Mouse (Mus musculus) 3134 (cell line): ENCODE measurements around the gene Dgkg.

Source experiments
- DNase-seq: peaks from one replicate; pipeline ENCODE4 v3.0.0-alpha.2; 2011; ENCODE audit warnings: low spot score; ENCODE audit not compliant: insufficient read length; ENCODE audit errors: extremely low read depth

Dgkg gene

DNA sequence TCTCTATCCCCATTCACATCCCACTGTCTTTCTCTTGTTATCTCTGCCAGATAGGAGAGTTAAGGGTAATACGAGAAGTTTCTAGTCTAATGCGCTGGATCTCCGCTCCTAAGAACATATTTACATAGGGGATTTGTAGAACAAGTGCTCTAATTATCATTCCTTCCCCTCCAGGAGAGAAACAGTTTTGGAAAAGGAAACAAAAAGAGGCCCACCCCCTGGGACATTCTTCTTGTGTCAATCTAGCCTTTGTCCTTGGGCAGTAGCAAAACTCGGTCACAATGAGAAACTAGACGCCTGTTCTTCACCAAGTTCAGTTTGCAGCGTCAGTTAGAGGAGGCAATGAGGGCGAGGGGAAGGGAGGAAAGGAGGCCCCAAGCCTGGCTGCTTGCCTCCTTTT is 214.8 kb downstream of the Dgkg start:
- no peak for DNase-seq

- no peak for DNase-seq
Observed at GRCm38 (mm10) chr16:22441317-22441716, 215.7 kb downstream of the Dgkg start.

DNA sequence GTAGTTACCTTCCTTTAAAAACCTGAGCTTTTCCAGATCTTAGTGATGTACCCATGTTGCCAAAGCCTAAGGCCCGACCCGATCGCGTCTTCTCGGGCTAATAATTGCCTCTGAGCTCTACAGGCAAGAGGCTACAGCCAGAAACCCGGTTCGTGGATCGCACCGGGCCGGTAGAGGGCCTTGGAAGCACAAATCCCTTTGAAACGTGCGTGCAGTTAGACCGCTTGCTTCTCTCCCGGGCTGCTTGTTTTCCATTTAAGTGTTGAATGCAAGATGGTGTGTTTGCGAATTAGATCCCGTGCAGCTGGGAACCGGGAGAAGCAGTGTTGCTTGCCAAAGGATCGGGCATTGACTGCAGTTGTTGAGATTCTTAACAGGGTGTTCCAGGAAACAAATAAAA is 216.8 kb downstream of the Dgkg start:
- no peak for DNase-seq

DNA sequence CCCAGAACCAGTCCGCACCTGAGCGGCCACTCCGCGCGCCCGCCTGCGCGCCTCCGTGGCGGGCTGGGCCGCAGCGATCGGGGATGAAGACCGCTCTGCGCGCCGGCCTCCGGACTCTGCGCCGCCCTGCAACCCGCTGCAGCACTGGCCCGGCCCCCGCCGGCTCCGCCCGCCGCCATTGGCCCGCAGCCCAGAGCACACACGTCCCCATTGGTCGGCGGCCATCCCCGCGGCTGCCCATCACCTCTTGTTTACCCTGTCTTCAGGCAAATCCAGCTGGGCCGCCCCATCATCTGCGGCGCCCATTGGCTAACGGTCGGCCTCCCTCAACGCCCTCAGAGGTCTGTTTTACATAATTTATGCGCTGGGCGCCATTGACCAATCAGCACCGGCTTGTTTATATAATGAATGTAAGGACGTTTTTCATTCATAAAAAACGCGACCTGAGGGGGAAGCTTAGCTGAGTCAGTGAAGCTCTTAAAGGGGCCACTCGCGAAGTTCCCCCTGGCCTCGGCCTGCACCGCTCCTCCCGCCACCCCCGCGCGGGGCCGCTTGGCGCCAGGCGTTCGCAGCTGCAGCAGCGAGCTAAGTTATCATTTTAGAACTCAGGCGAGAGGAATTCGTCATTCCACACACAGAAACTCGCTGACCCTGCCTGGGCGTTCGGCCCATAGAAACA is 217.4 kb downstream of the Dgkg start, which contains the start of gene Etv5:
Gene Etv5 (minus strand): TSS at position 221 of the 679 bp plus-strand sequence.
- DNase-seq, result peak; percentile 100

GRCm38 (mm10) chr16:22438441-22439373 is 218.3 kb downstream of the Dgkg start:
- peak; percentile 84 for DNase-seq

DNA sequence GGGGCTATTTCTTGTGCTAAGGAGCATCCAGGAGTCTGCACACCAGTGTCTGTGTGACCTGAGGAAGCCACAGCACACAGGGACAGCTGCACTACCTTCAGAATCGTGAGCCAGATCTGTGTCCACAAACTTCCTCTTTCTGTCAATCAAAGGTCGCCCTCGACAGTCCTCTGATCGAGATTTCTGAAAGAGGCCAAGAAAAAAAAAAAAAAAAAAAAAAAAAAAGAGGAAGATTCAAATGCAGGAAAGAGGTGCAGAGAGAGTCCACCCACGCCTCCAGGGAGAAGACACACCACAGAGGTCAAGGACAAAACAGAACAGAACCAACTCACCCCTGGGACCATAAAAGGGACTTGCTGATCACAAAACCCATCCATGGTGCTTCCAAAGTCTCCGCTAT is 220.9 kb downstream of the Dgkg start:
- no peak for DNase-seq

GRCm38 (mm10) chr16:22434530-22434929 is 222.5 kb downstream of the Dgkg start:
- DNase-seq, result no peak

DNA sequence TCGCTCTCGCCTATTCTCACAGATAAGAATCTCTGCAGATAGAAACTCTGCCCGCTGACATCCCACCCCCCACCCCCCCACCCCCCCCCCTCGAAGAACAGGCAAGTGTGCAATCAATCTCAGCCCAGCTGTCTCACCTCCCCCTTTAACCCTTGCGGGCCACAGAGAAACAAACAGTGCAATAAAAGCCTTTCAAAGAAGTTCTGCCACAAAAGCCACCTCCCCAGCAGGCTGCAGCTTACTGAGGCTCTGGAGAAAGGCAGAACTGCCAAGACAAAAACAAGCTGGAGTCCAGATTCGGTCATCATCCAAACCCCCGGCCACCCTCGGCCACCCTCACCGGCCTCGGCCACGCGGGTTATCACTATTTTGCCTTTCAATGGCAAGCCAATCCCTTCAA is 223.1 kb downstream of the Dgkg start:
- no peak for DNase-seq

DNA sequence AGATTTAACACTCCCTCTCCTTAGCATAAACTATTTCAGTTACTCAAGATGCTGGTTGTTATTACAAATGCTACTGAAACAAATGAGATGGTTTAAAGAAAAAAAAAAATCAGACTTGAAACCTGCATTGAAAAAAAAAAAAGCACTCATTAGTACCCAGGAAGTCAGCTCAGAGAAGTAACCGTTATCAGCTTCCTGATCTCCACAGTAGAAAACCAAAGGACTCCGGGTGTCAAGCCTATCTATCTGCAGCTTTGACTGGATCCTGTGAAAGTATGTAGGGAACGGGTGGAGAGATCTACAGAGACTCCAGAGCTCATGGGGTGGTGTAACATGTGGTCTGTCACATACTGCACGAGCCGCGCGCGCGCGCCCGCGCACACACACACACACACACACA is 225.2 kb downstream of the Dgkg start:
- DNase-seq, result no peak

GRCm38 (mm10) chr16:22431335-22431734 is 225.7 kb downstream of the Dgkg start:
- DNase-seq, result no peak

DNA sequence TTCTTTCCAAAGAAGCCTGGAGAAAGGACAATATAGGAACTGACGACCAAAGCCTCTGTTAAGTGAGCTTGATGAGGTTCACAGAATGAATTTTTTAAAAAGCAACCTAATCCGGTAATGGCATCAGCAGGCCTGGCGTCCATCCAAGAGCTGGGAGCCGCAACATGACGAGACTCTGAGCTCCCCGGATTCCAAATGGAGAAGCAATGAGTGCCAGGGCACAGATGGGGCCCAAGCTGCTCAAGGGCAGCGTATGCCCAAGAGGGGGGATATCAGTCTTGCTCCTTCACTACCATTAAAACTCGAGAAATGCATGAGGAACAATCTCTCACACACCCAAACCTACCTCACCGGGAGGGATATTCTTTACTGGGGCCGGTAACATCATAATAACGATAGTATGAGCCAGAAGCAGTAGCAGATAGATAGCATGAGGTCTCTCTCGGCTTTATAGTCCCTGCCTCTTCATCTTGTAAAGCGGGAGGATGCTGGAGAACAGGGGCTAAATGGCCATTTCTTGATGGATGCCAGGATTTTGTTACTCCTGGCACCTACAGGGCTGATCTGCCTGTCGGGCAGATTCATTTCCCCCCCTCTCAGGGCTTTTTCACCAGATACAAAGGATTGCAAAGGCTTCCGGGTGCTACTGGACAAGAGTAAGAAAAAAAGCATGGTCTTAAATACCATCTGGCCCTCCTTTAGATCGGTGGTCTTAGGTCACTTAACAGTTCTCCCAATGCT is 226.6 kb downstream of the Dgkg start:
- DNase-seq, result no peak

GRCm38 (mm10) chr16:22429377-22429776 is 227.6 kb downstream of the Dgkg start:
- DNase-seq, result no peak

DNA sequence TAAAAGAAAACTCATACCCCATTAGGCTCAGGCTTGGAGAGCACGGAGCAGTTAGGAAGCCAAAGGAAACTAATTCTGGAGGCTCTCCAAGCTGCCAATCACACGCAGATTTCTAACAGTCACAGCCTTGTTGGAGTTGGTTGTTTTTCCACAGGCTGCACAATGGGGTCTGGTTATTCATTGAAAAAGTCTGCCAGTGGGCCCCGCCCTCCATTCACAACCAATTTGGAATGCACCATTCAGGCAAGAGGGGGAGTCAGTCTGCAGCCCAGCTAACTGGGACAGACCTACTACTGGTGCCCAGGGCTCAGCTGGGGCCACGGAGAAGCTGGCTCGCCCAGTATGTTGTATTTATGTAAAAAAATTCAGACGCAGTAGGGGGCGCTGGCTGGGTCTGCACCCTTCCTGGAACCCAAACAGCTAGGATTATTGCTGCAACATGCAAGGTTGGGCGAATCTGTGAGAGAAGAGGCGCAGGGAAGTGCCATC is 228.1 kb downstream of the Dgkg start:
- peak; percentile 40 for DNase-seq

GRCm38 (mm10) chr16:22426866-22427265 is 230.2 kb downstream of the Dgkg start:
- no peak for DNase-seq

DNA sequence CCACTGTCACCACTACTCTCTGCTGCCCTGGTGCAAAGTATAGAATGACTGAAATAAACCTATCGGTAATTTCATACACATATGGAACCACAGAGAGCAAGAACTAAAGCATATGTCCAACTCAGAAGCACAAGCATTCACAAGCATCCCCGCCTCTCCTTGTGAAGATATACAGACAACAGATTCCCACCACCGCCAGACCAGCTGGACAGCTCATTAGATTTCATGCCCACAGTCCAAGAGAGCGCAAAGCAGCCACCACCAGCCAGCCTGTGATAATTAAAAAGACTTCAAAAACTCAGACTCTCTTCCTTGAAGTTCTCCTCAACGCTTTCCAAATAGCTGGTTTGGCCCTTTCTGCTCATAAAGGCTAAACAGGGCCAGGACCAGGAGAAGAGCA is 234.8 kb downstream of the Dgkg start:
- DNase-seq, result no peak
